ENCODE assay signal across 10 mouse cellular contexts in the genomic region with DNA sequence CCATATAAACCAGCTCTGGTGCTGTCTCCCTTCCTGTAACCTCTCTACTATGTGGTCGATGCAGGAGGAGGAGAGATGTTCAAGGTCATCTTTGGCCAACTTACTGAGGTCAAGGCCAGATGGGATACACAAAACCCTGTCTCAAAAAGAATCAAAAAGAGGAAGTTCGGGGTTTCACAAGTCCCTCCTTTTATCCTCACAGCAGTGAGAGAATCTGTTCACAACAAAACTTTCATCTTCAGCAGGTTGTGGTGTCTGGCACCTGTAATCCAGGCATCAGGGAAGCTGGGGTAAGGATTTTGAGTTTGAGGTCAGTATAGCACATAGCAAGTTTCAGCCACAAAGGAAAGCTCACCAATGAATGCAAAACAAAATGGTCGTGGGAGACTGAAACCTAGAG. TPM values are rescaled to one million over a fixed set of nuclear protein-coding genes. Genes with fewer than 3 reads are reported as not detected.
DNase-seq lines count a peak whose midpoint lies in the region; ATAC-seq and TF ChIP-seq lines count a peak whose summit lies in the region.
"Had no signal": no experiment of that assay in that cellular context is flagged by ENCODE, and none has a peak within 500 bp of the region (broad histone marks: within the 10 kb centered on the region; RNA-seq: fewer than 3 reads in every experiment).

No protein-coding gene starts in this region.

- TF ChIP-seq CTCF in testis, adult 2 months (IDR thresholded peaks at IDR 0.05; ENCODE audit: control insufficient read depth, insufficient read depth, insufficient replicate concordance, low read depth, low read length) = no peak
- no peak for TF ChIP-seq CTCF in gastrocnemius, adult 2 months (IDR thresholded peaks at IDR 0.05)

- peaks cover 5% of the 10 kb centered on the region; the same call in 1 of the 2 replicates for H3K36me3 ChIP-seq in hindbrain, embryonic 10.5 days
- no peaks in the 10 kb centered on the region for H3K36me3 ChIP-seq in hindbrain, embryonic 12.5 days
- H3K36me3 ChIP-seq in testis, adult 2 months (ENCODE audit: control insufficient read depth, insufficient read depth, low read length) = no peaks in the 10 kb centered on the region
- no peaks in the 10 kb centered on the region for H3K36me3 ChIP-seq in liver, embryonic 11.5 days (ENCODE audit: control insufficient read depth, insufficient read depth, low read length)

- TF ChIP-seq POLR2A in testis, adult 2 months (IDR thresholded peaks at IDR 0.05; ENCODE audit: control insufficient read depth, low read depth, low read length) = no peak

- no peak overlapping the region for H3K9ac ChIP-seq in hindbrain, embryonic 12.5 days
- no peak overlapping the region for H3K9ac ChIP-seq in liver, embryonic 11.5 days (ENCODE audit: low read depth, low read length)

- WGBS in hindbrain, embryonic 10.5 days = 71% methylated on average over 3 of the region's 3 CpGs
- 72% methylated on average over 3 of the region's 3 CpGs for WGBS in hindbrain, embryonic 12.5 days
- WGBS in liver, embryonic 11.5 days = 39% methylated on average over 3 of the region's 3 CpGs

- 0 out of 2 replicates have a peak overlapping the region, but pooled peaks have one; percentile 99 for H3K4me3 ChIP-seq in hindbrain, embryonic 10.5 days
- no peak overlapping the region for H3K4me3 ChIP-seq in hindbrain, embryonic 12.5 days
- H3K4me3 ChIP-seq in testis, adult 2 months (ENCODE audit: control insufficient read depth, low read depth, low read length) = peak overlapping the region; percentile 33
- H3K4me3 ChIP-seq in liver, embryonic 11.5 days (ENCODE audit: low read depth, low read length) = peak overlapping the region; percentile 99; the same call in 1 of the 2 replicates
- no peak overlapping the region for H3K4me3 ChIP-seq in gastrocnemius, adult 2 months

- DNase-seq in hindbrain, embryonic 10.5 days (ENCODE audit: low spot score) = no peak
- DNase-seq in testis, postnatal 10 days (ENCODE audit: low spot score) = no peak
- no peak for DNase-seq in liver, embryonic 11.5 days (ENCODE audit: low spot score)
- DNase-seq in gastrocnemius, adult 2 months = no peak
- no peak for DNase-seq in Muller cell, postnatal 12 days (ENCODE audit: inconsistent ontology term)
- no peak for DNase-seq in ovary, postnatal 36 days (ENCODE audit: low spot score)
- DNase-seq: left cerebral cortex, postnatal 4 days had no signal

- H3K27ac ChIP-seq in hindbrain, embryonic 10.5 days = no peak overlapping the region
- no peak overlapping the region for H3K27ac ChIP-seq in hindbrain, embryonic 12.5 days
- H3K27ac ChIP-seq in testis, adult 2 months (ENCODE audit: control insufficient read depth, insufficient read depth, low read depth, low read length) = peak overlapping the region; percentile 39; the same call in 1 of the 2 replicates
- no peak overlapping the region for H3K27ac ChIP-seq in liver, embryonic 11.5 days (ENCODE audit: low read depth, low read length)
- H3K27ac ChIP-seq in gastrocnemius, adult 2 months = no peak overlapping the region

- peaks cover 29% of the 10 kb centered on the region for H3K4me1 ChIP-seq in hindbrain, embryonic 10.5 days (replicated peaks)
- H3K4me1 ChIP-seq in hindbrain, embryonic 12.5 days = peaks cover 26% of the 10 kb centered on the region
- no peaks in the 10 kb centered on the region for H3K4me1 ChIP-seq in testis, adult 2 months (ENCODE audit: control insufficient read depth, insufficient read depth, low read length)
- H3K4me1 ChIP-seq in liver, embryonic 11.5 days (replicated peaks; ENCODE audit: control insufficient read depth, insufficient read depth, low read length) = peaks cover 31% of the 10 kb centered on the region

- intact Hi-C loops in gastrocnemius, adult 2 months (cut with DNase I) = no loop called here

- ATAC-seq in hindbrain, embryonic 12.5 days (ENCODE audit: low FRiP score) = no peak
- ATAC-seq in liver, embryonic 11.5 days (replicated peaks; ENCODE audit: low FRiP score) = no peak

- no peaks in the 10 kb centered on the region for H3K9me3 ChIP-seq in hindbrain, embryonic 10.5 days
- no peaks in the 10 kb centered on the region for H3K9me3 ChIP-seq in hindbrain, embryonic 12.5 days (replicated peaks)
- no peaks in the 10 kb centered on the region for H3K9me3 ChIP-seq in liver, embryonic 11.5 days (ENCODE audit: control insufficient read depth, low read length)

- H3K27me3 ChIP-seq in hindbrain, embryonic 10.5 days (ENCODE audit: insufficient read depth, poor library complexity, severe bottlenecking) = no peaks in the 10 kb centered on the region
- no peaks in the 10 kb centered on the region for H3K27me3 ChIP-seq in hindbrain, embryonic 12.5 days
- H3K27me3 ChIP-seq in testis, adult 2 months (ENCODE audit: control insufficient read depth, insufficient read depth, low read length) = no peaks in the 10 kb centered on the region
- H3K27me3 ChIP-seq in liver, embryonic 11.5 days (replicated peaks; ENCODE audit: control insufficient read depth, insufficient read depth, low read length) = no peaks in the 10 kb centered on the region

- H3K4me2 ChIP-seq in hindbrain, embryonic 12.5 days (replicated peaks) = no peak overlapping the region
- H3K4me2 ChIP-seq in liver, embryonic 11.5 days = peak overlapping the region; percentile 88

RNA-seq across cellular contexts. Expression of a gene that starts 1.7 kb away (rescaled TPM):
- 26.2 and 33.6 TPM in 2 replicates for polyA plus RNA-seq in hindbrain, embryonic 10.5 days (2016; fragmentation: Nextera tagmentation; extraction: Ambion mirVana)
- polyA plus RNA-seq in hindbrain, embryonic 12.5 days (2016; fragmentation: Nextera tagmentation; extraction: Ambion mirVana) = 48.7 and 49.7 TPM in 2 replicates
- 33.1 and 34.8 TPM in 2 replicates for polyA plus RNA-seq in testis, adult 2 months (2012; rRNA removed)
- 36.3 and 44.9 TPM in 2 replicates for polyA plus RNA-seq in liver, embryonic 11.5 days (2014; fragmentation: Nextera tagmentation; extraction: Ambion mirVana)
- total RNA-seq in gastrocnemius, adult 2 months (2021) = 10 to 100 TPM; 32.9 to 35.4 TPM

RNA-seq across cellular contexts. Expression of a gene that starts 53.9 kb away (rescaled TPM):
- polyA plus RNA-seq in hindbrain, embryonic 10.5 days (2016; fragmentation: Nextera tagmentation; extraction: Ambion mirVana) = 2.1 and 3.1 TPM in 2 replicates
- 3.7 and 5.3 TPM in 2 replicates for polyA plus RNA-seq in hindbrain, embryonic 12.5 days (2016; fragmentation: Nextera tagmentation; extraction: Ambion mirVana)
- polyA plus RNA-seq in testis, adult 2 months (2012; rRNA removed) = 122 and 131 TPM in 2 replicates
- 0.66 and 1.0 TPM in 2 replicates for polyA plus RNA-seq in liver, embryonic 11.5 days (2014; fragmentation: Nextera tagmentation; extraction: Ambion mirVana)
- under 1 TPM in 1 of 2 experiments, not detected in 1; 0.08 TPM for total RNA-seq in gastrocnemius, adult 2 months (2021)
- polyA plus RNA-seq: erythroblast, embryonic 14.5 days had no signal

RNA-seq across cellular contexts. Expression of a gene that starts 54.2 kb away (rescaled TPM):
- polyA plus RNA-seq in hindbrain, embryonic 10.5 days (2016; fragmentation: Nextera tagmentation; extraction: Ambion mirVana) = 11.0 and 11.8 TPM in 2 replicates
- polyA plus RNA-seq in hindbrain, embryonic 12.5 days (2016; fragmentation: Nextera tagmentation; extraction: Ambion mirVana) = 13.5 and 13.8 TPM in 2 replicates
- polyA plus RNA-seq in testis, adult 2 months (2012; rRNA removed) = 11.5 TPM in 2 replicates
- 7.1 TPM in 2 replicates for polyA plus RNA-seq in liver, embryonic 11.5 days (2014; fragmentation: Nextera tagmentation; extraction: Ambion mirVana)
- total RNA-seq in gastrocnemius, adult 2 months (2021) = 1 to 10 TPM; 7.2 to 8.6 TPM

Comparison
In these comparisons a context has a peak if more than half of its experiments do, and no peak if none do; other contexts are left out.
1. H3K4me3 ChIP-seq: peak in hindbrain, embryonic 10.5 days (single experiment), testis, adult 2 months (single experiment) and liver, embryonic 11.5 days (single experiment); none in hindbrain, embryonic 12.5 days (single experiment) and gastrocnemius, adult 2 months (single experiment).
2. RNA of a gene that starts 53.9 kb away (polyA plus RNA-seq): 122 to 131 TPM in testis, adult 2 months; 3.7 to 5.3 TPM in hindbrain, embryonic 12.5 days, 2.1 to 3.1 TPM in hindbrain, embryonic 10.5 days and 0.66 to 1.0 TPM in liver, embryonic 11.5 days; every median in the first group is over 10 times any median in the second.